Mouse (Mus musculus) heart, postnatal 10 days (tissue): ENCODE measurements around the gene Tomm34. TPM values are rescaled to one million over a fixed set of nuclear protein-coding genes. Genes with fewer than 3 reads are reported as not detected.
A peak's percentile ranks its signal among the peaks of the same experiment; 100 is the strongest.

ENCODE experiments used
- DNase-seq, 2 experiments: peaks; one replicate each; pipeline ENCODE4 v3.0.0; 2021
- intact Hi-C: fragments of 180-260 bp; cut with DNase I; formaldehyde crosslinking; loops from one replicate; pipeline ENCODE4 v1.15.1; 2025
- total RNA-seq, 2 experiments: library from RNA; stranded (reverse); gene quantifications; 2 replicates each; pipeline ENCODE4 v1.2.3; 2021

The Tomm34 gene
- 10 to 100 TPM; 22.8 to 25.9 TPM for total RNA-seq

- intact Hi-C loops, result no loop called here
- DNase-seq, result peak; percentile 97
These were observed at the start of gene Tomm34 for GRCm38 (mm10) chr2:164070765-164071436. Gene Tomm34 (minus strand): TSS chr2:164071169.

- intact Hi-C loops, result no loop called here
- DNase-seq, result no peak
These were observed 48.5 kb upstream of the Tomm34 start for GRCm38 (mm10) chr2:164119503-164119902.

GRCm38 (mm10) chr2:164115531-164115930 is 44.6 kb upstream of the Tomm34 start:
- DNase-seq, result no peak
- intact Hi-C loops, result no loop called here

GRCm38 (mm10) chr2:164114051-164114450 is 43.1 kb upstream of the Tomm34 start:
- DNase-seq, result no peak
- intact Hi-C loops, result no loop called here

- DNase-seq, result peak; percentile 17 to 36
- intact Hi-C loops, result no loop called here
These were observed 40.6 kb upstream of the Tomm34 start for GRCm38 (mm10) chr2:164111546-164111945.

GRCm38 (mm10) chr2:164108501-164108900 is 37.5 kb upstream of the Tomm34 start:
- DNase-seq, result peak in 1 of 2 experiments; percentile 18
- intact Hi-C loops, result loop anchor here (10.0 kb wide), 1 partner anchor 416 kb away; no protein-coding TSS in a partner anchor

- intact Hi-C loops, result loop anchor here (10.0 kb wide), 1 partner anchor 418 kb away; no protein-coding TSS in a partner anchor
These were observed 36.3 kb upstream of the Tomm34 start for GRCm38 (mm10) chr2:164107125-164107874.

GRCm38 (mm10) chr2:164106287-164107035 is 35.5 kb upstream of the Tomm34 start:
- DNase-seq, result no peak
- intact Hi-C loops, result loop anchor here (10.0 kb wide), 1 partner anchor 418 kb away; no protein-coding TSS in a partner anchor

More at GRCm38 (mm10) chr2:164107125-164107874, 36.3 kb upstream of the Tomm34 start:
- no peak for DNase-seq

GRCm38 (mm10) chr2:164103501-164103900 is 32.5 kb upstream of the Tomm34 start:
- intact Hi-C loops, result loop anchor here (2.0 to 10.0 kb wide), 5 partner anchors 77 to 421 kb away; partner anchors contain the start of gene Slpi

GRCm38 (mm10) chr2:164102366-164102765 is 31.4 kb upstream of the Tomm34 start:
- intact Hi-C loops, result loop anchor here (2.0 to 10.0 kb wide), 5 partner anchors 78 to 422 kb away; partner anchors contain the start of gene Slpi
- DNase-seq, result no peak

More at GRCm38 (mm10) chr2:164103501-164103900, 32.5 kb upstream of the Tomm34 start:
- DNase-seq, result peak; percentile 71 to 84

- intact Hi-C loops, result loop anchor here (2.0 to 10.0 kb wide), 5 partner anchors 79 to 423 kb away; partner anchors contain the start of gene Slpi
- DNase-seq, result no peak
These were observed 31.0 kb upstream of the Tomm34 start for GRCm38 (mm10) chr2:164101936-164102335.

GRCm38 (mm10) chr2:164098603-164099250 is 27.8 kb upstream of the Tomm34 start:
- no peak for DNase-seq
- intact Hi-C loops, result no loop called here

- intact Hi-C loops, result no loop called here
- no peak for DNase-seq
These were observed 23.2 kb upstream of the Tomm34 start for GRCm38 (mm10) chr2:164094152-164094551.

GRCm38 (mm10) chr2:164089508-164089907 is 18.5 kb upstream of the Tomm34 start:
- DNase-seq, result no peak
- intact Hi-C loops, result no loop called here

- intact Hi-C loops, result no loop called here
- DNase-seq, result no peak
These were observed 16.5 kb upstream of the Tomm34 start for GRCm38 (mm10) chr2:164087416-164088017.

GRCm38 (mm10) chr2:164084342-164084700 is 13.4 kb upstream of the Tomm34 start:
- DNase-seq, result no peak
- intact Hi-C loops, result no loop called here

GRCm38 (mm10) chr2:164083609-164084341 is 12.8 kb upstream of the Tomm34 start:
- peak; percentile 30 to 33 for DNase-seq
- intact Hi-C loops, result no loop called here

GRCm38 (mm10) chr2:164082175-164082574 is 11.2 kb upstream of the Tomm34 start:
- intact Hi-C loops, result no loop called here
- DNase-seq, result no peak

- no peak for DNase-seq
- intact Hi-C loops, result no loop called here
These were observed 10.6 kb upstream of the Tomm34 start for GRCm38 (mm10) chr2:164081577-164081976.
